Mouse (Mus musculus) lung, postnatal 10 days (tissue): ENCODE data around the gene Pyroxd1.
"Not testable (repeated sequence)": the region's sequence is repeated elsewhere in the genome, so short reads cannot be mapped to it uniquely, and the experiment has no call there.

Experiments used
- DNase-seq: peaks from one replicate; pipeline ENCODE4 v3.0.0; 2021

Pyroxd1 gene

DNA sequence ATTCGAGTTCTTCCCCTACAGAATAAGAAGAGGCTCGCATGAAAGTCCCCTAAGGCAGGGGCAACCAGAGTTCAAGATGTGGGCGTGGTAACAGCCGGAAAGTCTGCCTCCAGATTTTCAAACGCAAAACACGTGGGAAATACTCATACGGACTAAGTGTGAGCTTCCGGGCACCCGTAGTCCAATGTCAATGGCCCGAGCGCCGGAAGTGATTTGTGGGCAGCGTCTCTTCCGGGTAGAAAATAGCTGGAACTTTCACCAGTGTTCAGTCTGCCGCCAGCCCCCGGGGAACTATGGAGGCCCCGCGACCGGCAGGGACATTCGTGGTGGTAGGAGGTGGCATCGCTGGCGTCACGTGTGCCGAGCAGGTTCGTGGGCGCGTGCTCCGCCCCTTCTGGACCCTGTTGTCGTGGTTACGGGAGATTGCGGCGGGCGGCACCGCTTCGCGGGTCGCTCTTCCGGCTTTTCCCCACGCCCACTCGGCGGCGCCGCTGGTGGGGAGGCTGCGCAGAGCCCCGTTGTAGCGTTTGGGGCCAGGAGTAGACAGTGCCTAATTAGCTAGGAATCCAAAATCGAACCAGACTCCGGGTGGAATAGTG, at the start of gene Pyroxd1:
Gene Pyroxd1, plus strand, starts transcription at position 215 of the 599 bp plus-strand sequence.
- DNase-seq: peak; percentile 90

DNA sequence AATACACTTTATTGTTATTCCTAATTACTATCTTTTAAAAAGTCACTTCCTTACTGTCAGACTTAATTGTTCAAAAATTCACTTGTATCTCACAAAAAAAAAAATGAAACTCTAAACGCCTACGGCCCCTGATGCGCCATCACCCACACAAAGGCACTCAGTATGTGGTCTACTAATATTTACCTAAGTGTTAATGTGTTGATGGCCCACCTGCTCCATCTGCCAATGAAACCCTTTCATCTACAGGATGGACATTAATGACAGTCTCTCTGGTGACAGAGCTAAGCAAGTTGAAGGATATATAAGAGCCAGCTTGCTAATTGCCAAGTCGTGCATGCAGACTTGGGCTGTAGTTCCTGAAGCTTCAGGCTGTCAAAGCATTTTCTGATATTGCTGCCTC, 47.4 kb upstream of the Pyroxd1 start, which contains the start of gene Iapp:
Gene Iapp, plus strand, starts transcription at position 326 of the 400 bp plus-strand sequence.
- DNase-seq: no peak

DNA sequence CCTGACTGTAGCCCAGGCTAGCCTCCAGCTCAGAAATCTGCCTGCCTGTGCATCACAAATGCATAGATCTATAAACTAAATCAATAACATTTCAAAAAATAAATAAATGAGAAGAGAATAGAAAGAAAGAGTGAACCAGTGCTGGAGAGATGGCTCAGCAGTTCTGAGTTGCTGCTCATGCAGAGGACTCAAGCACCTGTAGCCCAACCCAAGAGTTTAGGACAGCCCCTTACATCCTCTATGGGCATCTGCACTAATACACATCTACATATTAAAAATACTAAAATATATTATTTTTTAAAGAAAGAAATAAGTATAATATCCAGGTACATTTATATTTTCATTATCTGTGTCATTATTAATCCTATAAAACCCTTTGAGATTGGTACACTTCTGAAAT, 40.4 kb upstream of the Pyroxd1 start:
- DNase-seq: no peak

DNA sequence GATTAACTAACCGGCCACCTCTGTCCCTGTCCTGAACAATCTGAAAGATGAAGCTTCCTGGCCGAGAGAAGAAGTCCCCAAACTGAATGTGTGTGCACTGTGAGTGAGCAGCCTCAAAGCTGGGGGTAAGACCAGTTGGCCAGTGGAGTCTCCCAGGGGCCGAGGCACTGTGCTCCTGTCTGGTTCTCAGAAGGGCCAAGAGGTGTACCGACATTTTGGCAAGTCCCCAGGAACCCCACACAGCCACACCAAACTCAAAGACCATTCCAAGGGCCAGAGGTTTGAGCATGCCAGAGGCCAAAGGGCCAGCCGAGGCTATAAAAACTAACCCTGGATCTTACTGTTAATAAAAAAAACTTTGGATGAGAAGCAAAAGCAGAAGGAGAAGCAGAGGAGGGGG, 31.2 kb upstream of the Pyroxd1 start:
- DNase-seq: no peak

DNA sequence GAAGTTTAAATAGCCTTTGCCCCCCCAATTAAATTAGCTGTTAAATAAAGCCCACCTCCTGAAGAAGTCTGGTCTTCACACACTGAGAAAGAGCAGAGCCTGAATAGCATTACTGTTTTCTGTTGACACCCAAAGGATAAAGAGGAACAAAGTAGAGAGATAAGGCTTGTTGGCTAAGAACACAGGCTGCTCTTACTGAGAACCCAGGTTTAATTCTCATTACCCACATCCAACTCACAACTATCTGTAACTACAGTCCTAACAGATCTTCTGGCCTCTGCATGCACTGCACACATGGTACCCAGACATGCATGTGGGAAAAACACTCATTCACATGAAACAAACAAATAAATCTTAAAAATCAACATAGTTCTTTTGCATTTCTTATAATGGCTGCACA, 28.3 kb upstream of the Pyroxd1 start:
- no peak for DNase-seq

DNA sequence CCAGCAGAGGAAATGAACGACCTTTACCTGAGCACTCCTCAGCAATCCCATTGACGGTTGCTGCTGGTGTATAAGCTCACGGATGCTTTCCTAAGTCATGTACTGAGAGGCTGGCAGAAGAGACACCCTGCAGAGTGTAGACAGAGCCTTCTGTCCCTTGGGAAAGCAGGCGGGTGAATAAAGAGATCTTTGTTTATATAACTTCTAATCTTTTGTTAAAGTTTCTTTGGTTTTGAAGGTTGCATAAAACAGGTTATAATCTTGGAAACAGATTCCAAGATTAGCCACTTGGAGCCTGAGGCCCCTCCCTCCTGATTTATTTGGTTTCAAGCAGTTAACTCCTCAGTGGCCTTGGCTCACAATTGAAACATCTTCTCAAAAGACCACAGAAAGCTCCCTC, 22.6 kb upstream of the Pyroxd1 start, which contains the start of gene Slco1a5:
Gene Slco1a5, minus strand, starts transcription at position 101 of the 400 bp plus-strand sequence.
- no peak for DNase-seq

DNA sequence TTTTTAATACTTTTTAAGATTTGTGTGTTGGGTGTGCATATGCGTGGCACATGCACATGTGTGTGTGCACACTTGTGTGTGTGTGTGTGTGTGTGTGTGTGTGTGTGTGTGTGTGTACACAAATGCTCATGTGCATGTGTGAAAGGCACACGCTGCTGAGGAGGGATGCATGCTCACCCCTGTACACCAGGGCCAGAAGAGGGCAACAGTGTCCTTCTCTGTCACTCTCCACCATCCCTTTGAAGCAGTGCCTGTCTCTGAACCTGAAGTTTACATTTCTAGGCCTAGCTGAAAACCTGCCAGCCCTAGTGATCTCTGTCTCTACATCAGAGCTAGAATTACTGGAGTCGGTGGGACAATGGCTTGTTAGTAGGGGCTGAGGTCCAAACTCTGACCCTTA, 18.9 kb upstream of the Pyroxd1 start:
- no peak for DNase-seq

DNA sequence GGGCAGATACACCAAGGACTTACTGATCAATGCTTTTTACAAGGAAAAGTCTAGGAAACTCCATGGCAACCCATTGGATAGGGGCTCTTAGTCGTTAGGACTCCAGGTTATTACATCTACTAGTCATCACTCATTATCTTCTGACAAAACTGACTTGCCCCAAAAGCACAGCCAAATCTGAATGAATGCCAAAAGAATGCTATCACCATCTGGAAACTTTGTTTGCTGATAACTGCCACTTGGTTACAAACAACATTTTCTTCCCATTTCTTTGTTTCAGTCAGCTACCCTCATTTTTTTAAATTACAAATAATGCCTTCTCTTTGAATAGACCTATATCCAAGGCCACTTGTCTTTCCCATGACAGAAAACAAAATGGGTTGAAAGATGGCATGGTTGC, 16.3 kb upstream of the Pyroxd1 start:
- no peak for DNase-seq

DNA sequence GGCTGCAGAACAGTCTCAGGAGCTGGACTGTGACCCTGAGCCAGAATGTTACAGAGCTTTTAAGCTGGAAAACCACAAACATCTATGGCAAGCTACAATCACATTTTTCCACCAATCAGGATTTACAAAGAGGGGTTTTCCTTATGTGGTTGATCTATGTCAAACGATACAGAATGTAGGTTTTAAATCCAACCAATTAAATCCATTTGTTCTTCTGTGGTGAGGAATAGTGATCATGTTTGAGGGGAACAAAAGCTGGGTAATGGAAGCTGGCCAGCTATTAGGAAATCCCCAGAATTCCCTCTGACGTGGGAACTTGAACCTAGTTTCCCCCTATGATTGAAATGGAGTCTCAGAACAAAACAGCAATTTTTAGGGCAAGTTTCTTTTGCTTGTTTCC, 6.5 kb upstream of the Pyroxd1 start:
- DNase-seq: no peak

DNA sequence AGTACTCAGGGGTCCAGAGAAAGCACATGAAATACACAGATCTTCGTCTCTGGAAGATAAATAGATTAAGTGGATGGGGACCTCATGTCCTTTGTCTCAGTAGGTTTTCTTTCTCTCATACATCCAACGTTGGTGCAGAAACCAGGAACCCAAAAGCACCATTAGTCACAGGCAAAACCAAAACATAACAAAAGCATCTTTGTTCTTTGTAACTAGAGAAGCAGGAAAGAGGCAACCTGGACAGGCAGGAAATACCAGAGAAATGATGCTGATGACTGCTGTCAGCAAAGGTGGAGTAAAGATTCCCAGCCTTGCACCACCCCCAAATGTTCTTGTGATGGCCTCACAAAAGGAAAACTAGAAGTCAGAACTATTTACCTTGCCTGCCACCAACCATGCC, 5.9 kb upstream of the Pyroxd1 start:
- DNase-seq: no peak

DNA sequence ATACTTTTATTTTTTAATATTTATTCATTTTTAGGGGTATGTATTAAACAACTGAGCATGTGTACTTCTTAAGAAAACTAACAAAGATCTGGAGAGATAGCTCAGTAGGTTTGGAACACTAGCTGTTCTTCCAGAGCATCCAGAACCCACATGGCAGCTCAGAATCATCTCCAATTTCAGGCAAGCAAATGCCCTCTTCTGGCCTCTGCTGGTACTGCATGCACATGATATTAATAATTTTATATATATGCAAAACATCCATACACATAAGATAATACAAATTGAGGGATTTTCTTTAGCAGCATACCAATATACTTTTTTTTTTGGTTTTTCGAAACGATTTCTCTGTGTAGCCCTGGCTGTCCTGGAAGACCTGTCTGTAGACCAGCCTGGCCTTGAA, 1.9 kb upstream of the Pyroxd1 start:
- peak; percentile 54 for DNase-seq

DNA sequence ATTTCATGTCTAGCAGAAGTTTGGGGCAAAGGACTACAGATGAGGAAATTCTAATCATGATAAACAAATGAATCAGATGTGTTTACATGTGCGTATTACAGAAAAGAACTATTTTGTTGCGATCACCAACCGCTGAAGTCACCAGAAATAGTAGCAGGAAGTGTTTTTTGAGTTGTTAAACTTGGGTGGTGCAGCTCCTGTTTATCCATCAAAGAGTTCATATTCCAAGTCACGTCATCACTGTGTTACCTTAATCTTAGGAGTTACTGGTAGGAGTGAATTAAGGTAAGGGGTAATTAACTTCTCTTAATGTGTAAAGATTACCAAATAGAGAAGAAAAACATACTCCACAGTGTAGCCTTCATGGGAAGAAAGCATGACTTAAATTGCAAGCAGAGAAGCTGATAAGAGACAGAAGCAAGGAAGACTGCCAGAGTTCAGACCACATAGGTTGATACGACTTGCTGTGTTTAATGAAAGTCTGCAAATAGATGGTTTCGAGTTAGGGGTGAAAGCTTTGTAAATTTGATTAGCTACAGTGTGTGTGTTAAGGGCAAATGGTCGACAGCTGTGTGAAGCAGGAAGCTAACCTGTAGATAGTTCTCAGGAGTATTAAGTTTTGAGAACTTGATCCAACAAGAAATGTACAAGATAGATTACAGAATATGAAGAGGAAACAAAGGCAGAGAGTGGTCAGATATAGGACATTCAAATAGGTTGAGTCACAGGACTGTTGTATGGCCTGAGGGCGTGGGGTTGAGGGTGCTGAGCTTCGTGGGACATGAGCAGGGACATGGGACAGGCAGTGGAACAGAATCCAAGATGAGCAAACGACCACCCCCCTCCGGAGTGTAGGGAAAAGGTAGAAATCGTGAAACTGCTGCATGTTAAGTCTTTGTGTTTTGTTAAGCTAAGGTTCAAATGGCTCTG, 992 bp downstream of the Pyroxd1 start:
- no peak for DNase-seq

DNA sequence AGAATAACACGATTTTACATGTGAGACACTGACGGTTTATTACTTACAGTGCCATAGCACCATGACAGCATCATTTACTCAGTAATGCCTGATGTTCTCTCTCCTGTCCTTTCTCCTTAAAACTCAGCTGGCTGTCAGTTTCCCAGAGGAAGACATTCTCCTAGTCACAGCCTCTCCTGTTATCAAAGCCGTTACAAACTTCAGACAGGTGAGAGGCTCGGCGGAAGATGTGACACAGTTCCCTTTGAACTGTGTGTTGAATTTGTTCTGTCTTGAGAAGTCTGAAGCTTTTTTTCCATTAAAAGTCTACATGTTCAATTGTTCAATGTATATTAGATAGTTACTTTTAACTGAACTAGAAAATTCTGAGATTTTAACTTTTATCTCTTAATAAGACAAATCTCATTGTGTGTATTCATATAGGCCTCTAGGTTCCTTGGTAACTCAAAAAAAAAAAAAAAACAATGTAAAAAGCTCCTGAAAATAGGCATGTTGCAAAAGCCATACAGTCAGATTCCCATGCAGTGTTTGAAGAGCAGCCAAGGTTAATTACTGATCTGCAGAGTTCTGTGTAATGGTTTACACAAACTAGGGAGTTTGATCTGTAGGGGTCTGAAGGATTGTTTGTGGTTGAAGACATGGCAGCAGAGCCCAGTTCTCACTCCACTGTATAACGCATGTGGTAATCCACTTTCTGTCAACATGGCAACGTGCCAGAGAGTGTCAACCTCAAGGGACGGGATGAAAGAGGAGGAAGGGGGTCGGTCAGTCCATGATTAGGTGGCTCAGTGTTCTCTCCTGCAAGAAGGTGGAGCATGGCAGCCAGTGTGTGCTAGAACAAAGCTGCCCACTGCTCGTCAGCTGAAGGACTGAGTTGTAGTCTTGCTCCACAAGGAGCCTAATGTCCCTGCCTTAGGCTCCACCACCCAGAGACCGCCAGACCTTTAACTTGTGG, 2.3 kb downstream of the Pyroxd1 start:
- DNase-seq: peak; percentile 21

DNA sequence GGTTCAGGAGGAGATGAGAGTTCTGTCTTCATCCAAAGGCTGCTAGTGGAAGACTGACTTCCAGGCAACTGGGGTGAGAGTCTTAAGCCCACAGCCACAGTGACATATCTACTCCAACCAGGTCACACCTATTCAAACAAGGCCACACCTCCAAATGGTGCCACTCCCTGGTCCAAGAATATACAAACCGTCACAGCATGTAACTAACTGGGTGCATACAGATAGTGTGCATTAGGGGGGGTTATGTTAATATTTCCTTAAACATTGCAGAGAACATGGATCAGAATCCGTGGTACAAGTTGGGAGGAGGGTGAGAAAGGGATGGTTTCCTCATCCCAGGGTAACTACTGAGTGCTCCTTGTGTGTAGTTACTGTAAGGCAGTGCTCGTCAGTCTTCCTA, 6.6 kb downstream of the Pyroxd1 start:
- DNase-seq: not testable (repeated sequence)

DNA sequence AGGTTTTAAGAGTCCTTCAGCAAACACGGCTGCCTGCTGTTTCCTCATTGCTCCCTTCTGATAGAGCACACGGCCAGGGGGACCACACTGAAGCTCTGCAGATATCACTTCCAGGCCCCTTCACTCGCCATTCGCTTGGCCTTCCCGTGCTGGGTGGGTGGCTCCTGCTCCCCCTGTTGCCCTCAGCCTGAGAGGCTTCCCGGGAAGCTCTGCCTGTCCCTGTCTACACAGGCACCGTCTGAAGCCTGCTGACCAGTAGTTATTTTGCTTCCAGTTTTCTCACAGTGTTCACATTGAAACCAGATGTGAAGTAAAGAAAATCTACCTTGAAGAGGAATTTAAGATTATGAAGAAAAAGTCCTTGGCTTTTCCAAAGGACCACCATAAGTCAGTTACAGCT, 11.7 kb downstream of the Pyroxd1 start:
- DNase-seq: no peak

DNA sequence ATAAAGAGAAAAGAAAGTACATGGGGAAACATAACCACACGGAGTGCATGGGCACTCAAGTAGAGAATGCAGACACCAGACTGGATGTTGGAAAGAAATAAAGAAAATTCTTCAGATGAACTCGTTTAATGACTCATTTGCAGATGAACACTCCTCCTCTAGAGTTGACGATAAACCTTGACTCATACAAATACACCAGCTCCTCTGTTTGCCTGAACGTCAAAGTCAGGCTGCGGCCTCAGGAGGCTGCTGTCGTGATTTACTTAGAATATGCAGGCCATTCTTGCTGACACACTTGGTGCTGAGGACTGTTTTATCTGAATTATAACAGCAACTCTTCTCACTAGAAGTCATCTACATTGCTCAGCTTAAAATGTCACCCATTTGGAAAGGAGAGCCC, 16.6 kb downstream of the Pyroxd1 start:
- no peak for DNase-seq

DNA sequence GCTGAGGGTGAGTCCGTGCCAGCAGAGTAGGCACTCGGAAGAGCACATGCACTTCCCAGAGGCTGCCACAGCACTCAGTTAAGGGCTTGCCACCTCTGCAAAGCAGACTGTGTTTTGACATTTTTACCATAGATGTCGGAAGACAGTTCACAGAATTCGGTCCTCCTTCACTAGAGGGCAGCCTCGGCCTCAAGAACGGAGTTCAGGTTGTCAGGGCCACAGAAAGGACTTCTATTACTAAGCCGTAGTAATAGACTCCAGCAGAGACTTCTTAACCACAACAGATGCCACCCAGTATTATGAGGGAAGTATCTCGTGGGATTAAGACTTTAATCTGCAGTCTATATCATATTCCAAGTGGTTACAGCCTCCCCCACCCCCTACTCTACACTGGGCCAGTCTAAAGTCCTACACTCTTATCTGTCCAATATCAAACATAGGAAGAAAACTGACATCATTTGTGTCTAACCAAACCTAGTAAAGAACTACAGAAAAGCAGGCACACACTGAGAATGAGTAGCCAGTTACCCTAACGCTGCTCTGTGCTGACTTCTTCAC, 17.6 kb downstream of the Pyroxd1 start:
- DNase-seq: peak; percentile 11

DNA sequence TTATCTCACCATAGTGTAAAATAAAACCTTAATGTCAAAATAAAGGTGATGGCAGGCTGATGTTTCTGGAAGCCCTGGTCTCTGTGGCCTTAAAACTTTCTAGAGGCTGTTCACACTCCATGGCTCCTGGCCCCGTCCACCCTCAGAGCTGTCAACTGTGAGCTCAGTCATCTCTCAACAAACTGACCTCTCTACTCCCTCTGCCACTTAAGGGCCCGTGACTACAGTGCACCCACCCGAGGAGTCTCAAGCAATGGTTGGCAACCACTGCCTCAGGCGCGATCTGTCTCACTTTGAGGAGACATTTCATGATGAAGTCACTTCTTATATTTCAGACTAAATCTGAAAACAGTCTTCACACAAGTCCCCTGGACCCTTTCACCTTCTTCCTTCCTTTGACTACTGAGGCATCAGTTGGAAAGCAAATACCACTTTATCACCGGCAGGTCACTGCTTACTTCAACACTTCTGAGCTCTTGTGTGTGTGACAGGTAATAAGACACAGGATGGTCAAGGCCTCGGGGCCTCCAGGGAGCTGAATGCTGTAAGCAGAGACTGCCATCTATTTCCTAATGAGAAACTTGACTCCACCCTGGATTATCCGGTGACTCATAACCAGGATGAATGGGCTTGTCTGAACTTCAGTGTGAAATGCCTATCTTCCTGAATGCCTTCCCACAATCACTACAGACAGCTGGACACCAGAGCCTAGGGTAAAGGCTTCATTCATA, 20.5 kb downstream of the Pyroxd1 start:
- DNase-seq: no peak

DNA sequence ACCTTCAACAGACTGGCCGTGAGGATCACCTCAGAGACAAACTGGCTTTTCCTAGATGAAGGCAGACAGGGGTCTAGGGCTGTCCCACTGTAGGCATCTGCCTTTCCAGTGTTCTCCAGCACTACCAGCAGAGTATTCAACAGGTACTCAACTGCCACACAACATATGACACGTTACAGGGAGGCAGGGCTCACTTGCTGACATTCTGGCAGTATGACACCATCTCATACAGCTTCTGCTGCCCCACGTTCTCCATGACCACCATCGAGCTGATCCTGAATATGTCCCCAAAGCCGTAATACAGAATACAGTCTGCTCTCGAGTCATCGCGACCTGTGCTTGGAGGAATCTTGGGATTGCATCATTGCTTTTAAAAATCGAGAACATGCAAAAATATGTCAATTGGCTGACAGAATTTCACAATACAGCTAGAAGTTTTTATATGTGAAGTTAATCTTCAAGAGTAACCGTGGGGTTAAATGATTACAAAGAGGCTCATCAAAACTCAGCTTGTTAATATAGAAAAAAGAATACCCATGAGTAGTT, 21.1 kb downstream of the Pyroxd1 start:
- DNase-seq: no peak

DNA sequence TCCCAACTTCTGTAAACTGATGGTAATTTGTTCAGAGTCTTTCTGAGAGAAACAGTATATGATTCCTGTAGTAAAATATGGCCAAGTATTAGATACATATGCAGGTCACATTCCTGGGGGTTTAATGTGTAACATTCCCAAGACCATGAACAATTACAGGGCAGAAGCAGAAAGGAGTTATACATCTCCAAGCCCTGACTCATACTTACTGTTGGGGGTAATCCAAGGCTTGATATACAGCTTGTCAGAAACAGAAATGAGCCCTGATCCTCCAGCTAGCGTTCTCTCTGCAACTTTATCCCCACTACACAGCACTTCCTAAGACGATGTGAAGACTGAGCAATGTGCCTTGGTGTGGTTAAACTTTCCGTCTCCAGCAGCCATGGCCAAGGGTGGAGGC, 22.1 kb downstream of the Pyroxd1 start:
- no peak for DNase-seq

DNA sequence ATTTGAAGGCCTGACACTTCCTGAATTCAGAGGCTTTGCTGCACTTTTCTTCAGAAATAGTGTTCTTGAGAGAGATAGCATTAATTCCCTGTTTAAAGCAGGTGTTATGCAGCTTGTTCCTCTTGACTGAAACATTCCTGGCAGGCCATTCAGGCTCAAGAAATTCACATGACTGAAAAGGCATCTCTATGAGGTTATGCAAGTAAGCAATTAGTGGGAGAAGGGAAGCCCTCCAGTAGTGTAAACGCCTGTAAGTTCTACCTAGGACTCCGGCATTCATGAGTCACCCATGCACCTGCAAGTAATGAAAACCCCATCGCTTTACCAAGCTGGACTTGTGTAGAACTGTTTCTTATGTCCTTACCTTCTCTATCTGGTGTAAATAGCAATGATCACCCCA, 24.1 kb downstream of the Pyroxd1 start:
- DNase-seq: no peak

DNA sequence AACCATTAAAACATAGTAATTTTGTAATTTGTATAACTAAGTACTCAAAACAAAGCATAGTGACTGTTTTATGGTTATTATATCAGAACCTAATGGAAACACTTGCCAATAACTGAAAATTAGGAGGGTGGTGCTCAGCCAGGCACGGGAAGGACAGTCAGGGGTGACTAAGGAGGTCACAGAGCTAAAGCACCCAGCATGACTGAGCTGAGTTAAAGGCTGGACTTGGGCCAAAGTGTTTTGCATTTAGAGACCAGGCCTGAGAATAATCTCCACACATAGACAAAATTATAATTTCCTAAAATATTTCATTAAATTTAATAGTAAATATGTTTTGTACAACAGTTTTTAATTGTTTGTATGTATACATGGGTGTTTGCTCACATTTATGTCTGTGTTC, 31.6 kb downstream of the Pyroxd1 start:
- DNase-seq: no peak
